Mouse (Mus musculus) bone marrow macrophage, adult 2 months (primary cell): Measurements from ENCODE around the gene Rnf183. TPM values are rescaled to one million over a fixed set of nuclear protein-coding genes. Genes with fewer than 3 reads are reported as not detected.
"Not testable (repeated sequence)": the region's sequence is repeated elsewhere in the genome, so short reads cannot be mapped to it uniquely, and the experiment has no call there.

ENCODE experiments used
- H3K27ac ChIP-seq: 2 replicates; pipeline ENCODE4 v1.5.1; 2012; ENCODE audit warnings: low read depth, low read length; ENCODE audit not compliant: insufficient read depth
- H3K4me1 ChIP-seq: 2 replicates; pipeline ENCODE4 v1.6.1; 2012; ENCODE audit warnings: low read length; ENCODE audit not compliant: control insufficient read depth, insufficient read depth
- H3K4me3 ChIP-seq: 2 replicates; pipeline ENCODE4 v1.5.1; 2012; ENCODE audit warnings: mild to moderate bottlenecking, low read length, moderate library complexity; ENCODE audit not compliant: insufficient read depth
- CTCF ChIP-seq: IDR thresholded peaks from 2 replicates; pipeline ENCODE4 v1.5.1; 2012; ENCODE audit warnings: low read depth, mild to moderate bottlenecking, low read length, moderate library complexity
- POLR2A ChIP-seq: IDR thresholded peaks from 2 replicates; pipeline ENCODE4 v1.6.1; 2012; ENCODE audit warnings: mild to moderate bottlenecking, low read depth, low read length, borderline replicate concordance
- polyA plus RNA-seq: library from polyadenylated mRNA; stranded (reverse); fragments of >200 nt; gene quantifications from 2 replicates; pipeline ENCODE4 v1.2.4, GENCODE M21; 2012; ENCODE audit not compliant: missing spikeins, insufficient read depth, insufficient read length

The Rnf183 gene
- polyA plus RNA-seq = not detected in 2 replicates

- no peak within 1 kb of the TSS for H3K4me3 ChIP-seq
- H3K27ac ChIP-seq = no peak within 1 kb of the TSS
- H3K4me1 ChIP-seq = peaks cover 19% of the 10 kb centered on the region
- TF ChIP-seq POLR2A (no peak), CTCF (no peak)
Observed at GRCm38 (mm10) chr4:62435081-62435480, at the start of gene Rnf183. Rnf183 (minus strand) TSS chr4:62435252.

- no peak overlapping the region for H3K27ac ChIP-seq
- H3K4me3 ChIP-seq = no peak overlapping the region
- peaks cover 23% of the 10 kb centered on the region for H3K4me1 ChIP-seq
- no peak for TF ChIP-seq CTCF
- TF ChIP-seq POLR2A = no peak
Observed at GRCm38 (mm10) chr4:62480709-62481605, 45.9 kb upstream of the Rnf183 start.

- Histone ChIP-seq H3K4me3 (peak within 1 kb of the TSS; percentile 47), H3K4me1 (peaks cover 21% of the 10 kb centered on the region), H3K27ac (no peak within 1 kb of the TSS)
- TF ChIP-seq CTCF (no peak), POLR2A (no peak)
Observed at GRCm38 (mm10) chr4:62479937-62480708, 45.1 kb upstream of the Rnf183 start, which contains the start of gene Bspry. Bspry (plus strand) TSS chr4:62480053.

- peak overlapping the region; percentile 47 for H3K4me3 ChIP-seq
- H3K27ac ChIP-seq = not testable (repeated sequence)
- peak; percentile 49; the same call in 1 of the 2 replicates for TF ChIP-seq CTCF
- H3K4me1 ChIP-seq = peaks cover 16% of the 10 kb centered on the region
Observed at GRCm38 (mm10) chr4:62479593-62479936, 44.5 kb upstream of the Rnf183 start.

- Histone ChIP-seq H3K27ac (no peak overlapping the region), H3K4me3 (no peak overlapping the region), H3K4me1 (peaks cover 12% of the 10 kb centered on the region)
- TF ChIP-seq POLR2A = no peak
- TF ChIP-seq CTCF = no peak
Observed at GRCm38 (mm10) chr4:62477542-62478244, 42.6 kb upstream of the Rnf183 start.

- Histone ChIP-seq H3K4me1 (peaks cover 11% of the 10 kb centered on the region), H3K4me3 (no peak overlapping the region), H3K27ac (no peak overlapping the region)
- TF ChIP-seq CTCF = no peak
- TF ChIP-seq POLR2A = no peak
Observed at GRCm38 (mm10) chr4:62475793-62476192, 40.7 kb upstream of the Rnf183 start.

- no peak overlapping the region for H3K27ac ChIP-seq
- H3K4me1 ChIP-seq = peaks cover 7% of the 10 kb centered on the region
- TF ChIP-seq POLR2A = no peak
- TF ChIP-seq CTCF = no peak
- H3K4me3 ChIP-seq = no peak overlapping the region
Observed at GRCm38 (mm10) chr4:62475131-62475530, 40.1 kb upstream of the Rnf183 start.

- peaks cover 3% of the 10 kb centered on the region for H3K4me1 ChIP-seq
- H3K27ac ChIP-seq = no peak overlapping the region
- H3K4me3 ChIP-seq = no peak overlapping the region
- TF ChIP-seq POLR2A (no peak), CTCF (no peak)
Observed at GRCm38 (mm10) chr4:62472071-62472470, 37.0 kb upstream of the Rnf183 start.

- H3K4me1 ChIP-seq = no peaks in the 10 kb centered on the region; the same call in 1 of the 2 replicates
- TF ChIP-seq CTCF (no peak), POLR2A (no peak)
- H3K4me3 ChIP-seq = peak within 1 kb of the TSS; percentile 74
- H3K27ac ChIP-seq = no peak within 1 kb of the TSS
Observed at GRCm38 (mm10) chr4:62470598-62471051, 35.6 kb upstream of the Rnf183 start, which contains the start of gene Wdr31. Wdr31 (minus strand) TSS chr4:62470896.
